Mouse (Mus musculus) forebrain, embryonic 16.5 days (tissue): ENCODE measurements around the gene Spon1. TPM values are rescaled to one million over a fixed set of nuclear protein-coding genes. Genes with fewer than 3 reads are reported as not detected.

Source experiments
- ATAC-seq: fragments of 200-750 bp; cut with Nextera tagmentation; 2 replicates; pipeline ENCODE4 v1.8.0; 2017; ENCODE audit warnings: mild to moderate bottlenecking, moderate library complexity
- H3K27ac ChIP-seq: fragments of 300-500 bp; sonication (generic); 2 replicates; pipeline ENCODE4 v1.5.1; 2014; ENCODE audit warnings: low read length, control low read depth
- H3K27me3 ChIP-seq: fragments of 300-500 bp; sonication (generic); replicated peaks from 2 replicates; pipeline ENCODE4 v1.6.1; 2014; ENCODE audit warnings: low read length; ENCODE audit not compliant: control insufficient read depth, insufficient read depth
- H3K36me3 ChIP-seq: fragments of 300-500 bp; sonication (generic); 2 replicates; pipeline ENCODE4 v1.6.1; 2014; ENCODE audit not compliant: control insufficient read depth, insufficient read depth
- H3K4me1 ChIP-seq: fragments of 300-500 bp; sonication (generic); replicated peaks from 2 replicates; pipeline ENCODE4 v1.6.1; 2014; ENCODE audit warnings: low read length; ENCODE audit not compliant: control insufficient read depth, insufficient read depth
- H3K4me2 ChIP-seq: fragments of 300-500 bp; sonication (generic); 2 replicates; pipeline ENCODE4 v1.6.1; 2014; ENCODE audit warnings: mild to moderate bottlenecking, low read length, control low read depth
- H3K4me3 ChIP-seq: fragments of 300-500 bp; sonication (generic); replicated peaks from 2 replicates; pipeline ENCODE4 v1.5.1; 2014; ENCODE audit warnings: mild to moderate bottlenecking, low read length, control low read depth
- H3K9ac ChIP-seq: fragments of 300-500 bp; sonication (generic); replicated peaks from 2 replicates; pipeline ENCODE4 v1.6.1; 2014; ENCODE audit warnings: low read depth, low read length, control low read depth
- H3K9me3 ChIP-seq: fragments of 300-500 bp; sonication (generic); 2 replicates; pipeline ENCODE4 v1.6.1; 2016; ENCODE audit warnings: low read length; ENCODE audit not compliant: control insufficient read depth
- whole genome bisulfite sequencing: fragments of 180-500 bp; shearing (Covaris S2); extraction: QIAGEN DNeasy Blood & Tissue Kit; methylation state at CpG from one replicate; pipeline ENCODE4 v1.1.7; 2014; 5-methylcytosine and 5-hydroxymethylcytosine counted together
- polyA plus RNA-seq: library from polyadenylated mRNA; unstranded; fragments of >200 nt; fragmentation: Nextera tagmentation; extraction: Ambion mirVana; gene quantifications from 2 replicates; pipeline ENCODE4 v1.2.1, GENCODE M21; 2015

Gene Spon1
- polyA plus RNA-seq, 1 experiment from 2014 or later, result 19.3 TPM

- no peak overlapping the region for H3K4me2 ChIP-seq
- 33% methylated on average over 6 of the region's 6 CpGs for WGBS
- no peaks in the 10 kb centered on the region; the same call in 1 of the 2 replicates for H3K4me1 ChIP-seq
- no peaks in the 10 kb centered on the region for H3K36me3 ChIP-seq
- ATAC-seq, result no peak
- no peak overlapping the region for H3K4me3 ChIP-seq
- no peaks in the 10 kb centered on the region for H3K9me3 ChIP-seq
- no peak overlapping the region for H3K9ac ChIP-seq
- H3K27me3 ChIP-seq, result no peaks in the 10 kb centered on the region
- no peak overlapping the region for H3K27ac ChIP-seq
Observed at GRCm38 (mm10) chr7:114087341-114087740, 321.5 kb downstream of the Spon1 start.

- no peak overlapping the region for H3K4me2 ChIP-seq
- H3K4me3 ChIP-seq, result no peak overlapping the region
- H3K27ac ChIP-seq, result no peak overlapping the region
- no peaks in the 10 kb centered on the region for H3K36me3 ChIP-seq
- no peaks in the 10 kb centered on the region for H3K9me3 ChIP-seq
- no peaks in the 10 kb centered on the region; the same call in 1 of the 2 replicates for H3K4me1 ChIP-seq
- no peak for ATAC-seq
- no peaks in the 10 kb centered on the region for H3K27me3 ChIP-seq
- 6% methylated on average over 11 of the region's 11 CpGs for WGBS
- H3K9ac ChIP-seq, result no peak overlapping the region
Observed at GRCm38 (mm10) chr7:114087986-114088385, 322.2 kb downstream of the Spon1 start.

GRCm38 (mm10) chr7:114088918-114089317 is 323.1 kb downstream of the Spon1 start:
- Histone ChIP-seq H3K4me1 (no peaks in the 10 kb centered on the region; the same call in 1 of the 2 replicates), H3K4me3 (no peak overlapping the region), H3K27ac (no peak overlapping the region), H3K9me3 (no peaks in the 10 kb centered on the region), H3K36me3 (no peaks in the 10 kb centered on the region), H3K9ac (no peak overlapping the region), H3K4me2 (no peak overlapping the region), H3K27me3 (no peaks in the 10 kb centered on the region)
- 67% methylated on average over 5 of the region's 5 CpGs for WGBS
- no peak for ATAC-seq

GRCm38 (mm10) chr7:114090231-114090630 is 324.4 kb downstream of the Spon1 start:
- Histone ChIP-seq H3K36me3 (no peaks in the 10 kb centered on the region), H3K9me3 (no peaks in the 10 kb centered on the region), H3K4me2 (no peak overlapping the region), H3K9ac (no peak overlapping the region), H3K4me3 (no peak overlapping the region), H3K27me3 (no peaks in the 10 kb centered on the region), H3K4me1 (no peaks in the 10 kb centered on the region; the same call in 1 of the 2 replicates), H3K27ac (no peak overlapping the region)
- no peak for ATAC-seq
- 91% methylated on average over 3 of the region's 3 CpGs for WGBS

GRCm38 (mm10) chr7:114090892-114091545 is 325.2 kb downstream of the Spon1 start:
- no peak overlapping the region for H3K9ac ChIP-seq
- WGBS, result 66% methylated on average over 10 of the region's 10 CpGs
- no peak for ATAC-seq

More at GRCm38 (mm10) chr7:114090892-114091545, 325.2 kb downstream of the Spon1 start:
- no peak overlapping the region for H3K27ac ChIP-seq
- H3K4me1 ChIP-seq, result no peaks in the 10 kb centered on the region; the same call in 1 of the 2 replicates
- no peaks in the 10 kb centered on the region for H3K27me3 ChIP-seq
- H3K9me3 ChIP-seq, result no peaks in the 10 kb centered on the region
- no peak overlapping the region for H3K4me2 ChIP-seq
- H3K4me3 ChIP-seq, result no peak overlapping the region
- no peaks in the 10 kb centered on the region for H3K36me3 ChIP-seq
